Mouse (Mus musculus) intestine, embryonic 15.5 days (tissue): ENCODE results near the gene Fam53b. TPM values are rescaled to one million over a fixed set of nuclear protein-coding genes. Genes with fewer than 3 reads are reported as not detected.

Source experiments
- ATAC-seq: fragments of 200-750 bp; cut with Nextera tagmentation; 2 replicates; pipeline ENCODE4 v1.8.0; 2017; ENCODE audit warnings: moderate TSS enrichment, moderate library complexity
- H3K27ac ChIP-seq: fragments of 300-500 bp; sonication (generic); 2 replicates; pipeline ENCODE4 v1.5.1; 2015; ENCODE audit warnings: mild to moderate bottlenecking, inconsistent platforms
- H3K27me3 ChIP-seq: fragments of 300-500 bp; sonication (generic); replicated peaks from 2 replicates; pipeline ENCODE4 v1.6.1; 2015; ENCODE audit warnings: inconsistent platforms
- H3K36me3 ChIP-seq: fragments of 300-500 bp; sonication (generic); 2 replicates; pipeline ENCODE4 v1.6.1; 2015; ENCODE audit warnings: inconsistent platforms
- H3K4me1 ChIP-seq: fragments of 300-500 bp; sonication (generic); replicated peaks from 2 replicates; pipeline ENCODE4 v1.6.1; 2015; ENCODE audit warnings: inconsistent platforms
- H3K4me2 ChIP-seq: fragments of 300-500 bp; sonication (generic); replicated peaks from 2 replicates; pipeline ENCODE4 v1.6.1; 2015; ENCODE audit warnings: mild to moderate bottlenecking, inconsistent platforms
- H3K4me3 ChIP-seq: fragments of 300-500 bp; sonication (generic); replicated peaks from 2 replicates; pipeline ENCODE4 v1.5.1; 2015; ENCODE audit warnings: inconsistent platforms
- H3K9ac ChIP-seq: fragments of 300-500 bp; sonication (generic); 2 replicates; pipeline ENCODE4 v1.6.1; 2015; ENCODE audit warnings: inconsistent platforms
- H3K9me3 ChIP-seq: fragments of 300-500 bp; sonication (generic); 2 replicates; pipeline ENCODE4 v1.6.1; 2016; ENCODE audit warnings: inconsistent platforms
- WGBS: fragments of 180-500 bp; shearing (Covaris S2); methylation state at CpG from one replicate; pipeline ENCODE4 v1.1.7; 2015; 5-methylcytosine and 5-hydroxymethylcytosine counted together
- polyA plus RNA-seq: library from polyadenylated mRNA; unstranded; fragments of >200 nt; fragmentation: Nextera tagmentation; extraction: Ambion mirVana; gene quantifications from 2 replicates; pipeline ENCODE4 v1.2.1, GENCODE M21; 2015

The Fam53b gene
- polyA plus RNA-seq, 1 experiment from 2014 or later: 17.9 TPM

DNA sequence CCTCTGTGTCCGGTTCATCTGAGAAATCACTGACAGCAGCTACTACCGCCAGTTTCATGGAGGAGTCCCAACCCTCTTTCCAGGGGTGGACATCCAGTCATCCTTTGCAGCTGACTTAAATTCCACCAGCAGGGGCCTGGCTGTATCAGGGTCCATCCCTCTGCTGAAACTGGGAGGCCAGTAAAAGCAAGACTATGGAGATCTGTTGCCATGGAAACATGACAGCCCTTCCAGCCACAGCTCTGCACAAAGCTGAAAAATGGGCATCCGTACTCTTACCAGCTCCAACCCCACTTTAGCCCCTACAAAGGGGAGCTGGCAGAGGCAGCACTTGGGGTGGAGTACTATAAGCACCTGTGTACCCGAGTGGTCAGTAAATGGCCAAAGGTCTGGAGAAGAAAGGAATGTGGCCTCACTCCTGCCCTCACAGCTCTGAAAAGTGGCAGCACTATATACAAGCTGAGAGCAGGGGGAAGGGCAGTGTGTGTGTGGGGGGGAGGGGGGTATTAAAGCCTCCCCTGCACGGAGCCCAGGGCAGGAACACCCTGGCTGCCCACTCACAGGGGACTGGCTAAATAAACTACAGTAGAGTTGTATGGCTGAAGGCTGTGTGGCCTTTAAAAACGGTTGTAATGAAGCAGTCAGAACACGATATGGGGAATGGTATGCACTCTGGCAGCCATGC is 32.4 kb downstream of the Fam53b start:
- peaks cover 34% of the 10 kb centered on the region for H3K4me1 ChIP-seq
- H3K4me2 ChIP-seq: no peak overlapping the region
- no peak overlapping the region for H3K4me3 ChIP-seq
- 0 out of 2 replicates have a peak, but pooled peaks cover 3% of the 10 kb centered on the region for H3K36me3 ChIP-seq
- no peak overlapping the region for H3K9ac ChIP-seq
- H3K27me3 ChIP-seq: no peaks in the 10 kb centered on the region
- no peak for ATAC-seq
- H3K9me3 ChIP-seq: no peaks in the 10 kb centered on the region
- 34% methylated on average over 7 of the region's 7 CpGs for WGBS
- no peak overlapping the region for H3K27ac ChIP-seq

DNA sequence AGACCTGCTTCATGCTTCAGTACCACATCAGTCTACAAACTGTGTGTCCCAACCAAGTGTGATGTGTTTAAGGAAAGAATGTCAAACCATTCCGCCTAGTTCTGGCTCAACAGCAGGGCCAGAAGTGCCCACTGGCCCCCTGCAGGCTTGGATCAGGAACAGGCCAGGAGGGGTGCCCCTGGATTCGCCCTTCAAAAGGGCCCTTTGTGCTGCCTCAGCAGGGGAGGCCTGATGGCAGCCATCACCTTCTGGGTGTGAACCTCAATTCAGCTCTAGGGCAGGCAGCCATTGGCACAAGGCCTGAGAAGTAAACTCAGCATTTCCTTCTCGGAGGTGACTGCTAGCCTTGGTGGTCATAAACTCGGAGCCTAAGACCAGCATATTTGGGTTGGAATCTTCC is 33.1 kb downstream of the Fam53b start:
- no peak overlapping the region for H3K4me2 ChIP-seq
- H3K36me3 ChIP-seq: 0 out of 2 replicates have a peak, but pooled peaks cover 3% of the 10 kb centered on the region
- H3K9me3 ChIP-seq: no peaks in the 10 kb centered on the region
- 42% methylated on average over 4 of the region's 4 CpGs for WGBS
- peak overlapping the region; percentile 33; the same call in 1 of the 2 replicates for H3K27ac ChIP-seq
- H3K4me3 ChIP-seq: no peak overlapping the region
- H3K4me1 ChIP-seq: peaks cover 28% of the 10 kb centered on the region
- no peaks in the 10 kb centered on the region for H3K27me3 ChIP-seq
- peak; percentile 21; the same call in 1 of the 2 replicates for ATAC-seq
- H3K9ac ChIP-seq: no peak overlapping the region

DNA sequence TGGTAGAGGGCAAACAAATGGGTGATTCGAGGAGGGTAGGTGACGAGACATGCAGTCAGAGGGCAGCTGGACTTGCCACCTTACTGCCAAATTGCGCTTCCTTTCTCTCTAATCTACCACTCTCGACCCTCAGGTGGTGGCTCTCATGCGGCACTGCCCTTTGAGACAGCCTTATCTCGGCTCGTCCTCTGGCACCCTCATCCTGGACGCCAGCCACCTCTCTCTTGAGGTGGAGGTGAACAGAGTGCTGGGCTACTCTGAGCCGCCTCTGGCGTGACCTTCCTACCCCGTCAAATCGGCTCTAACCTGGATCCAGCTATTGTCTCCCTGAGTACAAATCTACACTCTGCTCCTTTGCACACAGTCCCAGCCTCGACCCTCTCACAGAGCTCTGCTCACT is 35.1 kb downstream of the Fam53b start:
- Histone ChIP-seq H3K9ac (no peak overlapping the region), H3K27me3 (no peaks in the 10 kb centered on the region), H3K27ac (no peak overlapping the region), H3K9me3 (no peaks in the 10 kb centered on the region), H3K4me3 (no peak overlapping the region), H3K4me2 (no peak overlapping the region), H3K4me1 (peaks cover 22% of the 10 kb centered on the region), H3K36me3 (peaks cover 7% of the 10 kb centered on the region)
- ATAC-seq: peak; percentile 32; the same call in 1 of the 2 replicates
- WGBS: 82% methylated on average over 13 of the region's 13 CpGs

DNA sequence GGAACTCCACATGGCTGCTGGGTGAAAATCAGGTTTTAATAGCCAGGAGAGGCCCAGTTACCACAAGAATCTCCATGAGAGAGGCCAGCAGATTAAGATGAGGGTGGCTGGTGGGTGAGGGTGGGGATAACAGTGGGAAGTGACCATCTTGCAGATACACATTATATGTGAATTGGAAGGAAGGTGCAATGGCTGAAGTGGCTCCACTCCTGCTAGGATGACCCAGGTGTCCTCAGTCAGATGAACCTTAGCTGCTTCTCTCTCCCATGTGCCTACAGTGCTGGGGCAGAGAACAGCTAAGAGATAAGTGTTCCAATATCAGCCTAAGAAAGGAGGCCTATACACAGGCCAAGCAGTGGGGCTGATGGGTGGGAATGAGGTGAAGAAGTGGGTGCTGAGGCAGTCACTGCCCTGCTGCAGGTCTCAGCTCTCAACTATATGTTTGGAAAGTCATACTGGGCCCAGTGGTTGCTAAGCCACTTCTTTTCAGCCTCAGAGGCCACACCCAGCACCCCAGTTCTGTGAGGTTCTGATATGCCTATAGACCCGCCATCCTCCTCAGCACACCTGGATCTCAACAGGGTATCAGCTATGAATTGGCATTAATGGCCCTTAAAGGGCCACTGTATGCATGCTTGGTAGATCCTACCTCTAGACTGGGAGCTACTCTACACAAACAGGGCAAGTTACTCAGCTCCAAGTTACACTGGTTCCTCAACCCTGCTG is 35.8 kb downstream of the Fam53b start:
- no peak overlapping the region for H3K27ac ChIP-seq
- H3K4me2 ChIP-seq: no peak overlapping the region
- peaks cover 7% of the 10 kb centered on the region for H3K36me3 ChIP-seq
- H3K9ac ChIP-seq: no peak overlapping the region
- H3K4me3 ChIP-seq: no peak overlapping the region
- no peaks in the 10 kb centered on the region for H3K27me3 ChIP-seq
- WGBS: 79% methylated on average over 1 of the region's 1 CpGs
- peaks cover 22% of the 10 kb centered on the region for H3K4me1 ChIP-seq
- no peaks in the 10 kb centered on the region for H3K9me3 ChIP-seq
- peak; percentile 41; the same call in 1 of the 2 replicates for ATAC-seq

DNA sequence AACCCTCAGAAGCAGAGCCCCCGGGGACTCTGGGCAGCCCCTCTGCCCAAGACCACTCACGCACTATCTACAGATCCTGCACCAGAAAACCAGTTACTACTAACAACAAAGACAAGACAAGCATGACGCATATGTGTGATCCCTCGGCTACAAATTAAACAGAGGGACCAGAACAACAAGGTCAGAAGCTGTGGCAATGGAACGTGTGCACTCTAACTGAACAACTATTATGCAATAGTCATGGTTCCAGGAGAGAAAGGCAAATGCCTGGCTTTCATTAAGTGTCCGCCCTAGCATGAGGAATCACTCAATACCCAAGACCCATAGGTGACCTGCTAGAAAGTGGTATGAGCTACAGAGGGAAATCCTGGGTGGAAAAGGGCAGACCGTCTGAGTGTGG is 36.6 kb downstream of the Fam53b start:
- 87% methylated on average over 7 of the region's 7 CpGs for WGBS
- no peak overlapping the region for H3K27ac ChIP-seq
- H3K9ac ChIP-seq: no peak overlapping the region
- H3K9me3 ChIP-seq: no peaks in the 10 kb centered on the region
- no peaks in the 10 kb centered on the region for H3K27me3 ChIP-seq
- no peak for ATAC-seq
- H3K36me3 ChIP-seq: peaks cover 7% of the 10 kb centered on the region
- H3K4me2 ChIP-seq: no peak overlapping the region
- peaks cover 22% of the 10 kb centered on the region for H3K4me1 ChIP-seq
- H3K4me3 ChIP-seq: no peak overlapping the region

DNA sequence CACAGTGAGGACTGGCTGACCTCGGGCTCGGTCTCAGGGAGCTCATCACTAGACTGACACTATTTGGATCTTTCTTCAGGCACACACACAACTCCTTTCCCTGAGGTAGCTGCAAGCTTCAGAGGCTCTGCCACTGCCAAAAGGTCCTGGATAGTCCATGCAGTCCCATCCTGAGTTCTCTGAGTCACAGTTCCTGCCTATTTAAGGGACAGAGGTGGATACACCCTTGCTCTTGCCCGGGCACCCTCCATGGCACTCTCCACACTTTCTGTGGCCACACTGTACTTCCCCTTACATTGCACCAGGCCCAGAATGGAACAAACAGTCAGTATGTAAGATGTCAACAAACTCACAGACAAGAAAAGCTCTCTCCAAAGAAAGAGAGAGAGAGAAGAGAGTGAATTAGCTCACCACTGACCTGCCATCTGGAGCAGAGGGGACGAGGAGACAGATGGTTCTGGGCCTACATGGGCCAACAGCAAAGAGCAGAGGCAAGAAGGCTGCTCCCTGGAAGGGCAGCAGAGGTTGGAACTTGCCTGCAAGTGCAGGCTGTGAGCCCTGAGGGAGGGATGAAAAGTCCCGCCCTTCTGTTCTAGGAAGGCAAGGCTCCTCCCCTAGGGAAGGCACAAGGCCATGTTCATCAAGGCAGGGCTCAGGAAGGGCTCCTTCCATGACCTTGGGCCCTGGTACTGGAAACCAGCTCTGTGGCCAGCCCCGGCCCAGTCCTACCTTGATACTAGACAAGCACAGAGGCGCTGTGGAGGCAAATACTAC is 37.2 kb downstream of the Fam53b start:
- Histone ChIP-seq H3K27me3 (no peaks in the 10 kb centered on the region), H3K4me2 (no peak overlapping the region), H3K9me3 (no peaks in the 10 kb centered on the region), H3K27ac (no peak overlapping the region), H3K9ac (no peak overlapping the region), H3K36me3 (peaks cover 7% of the 10 kb centered on the region), H3K4me3 (no peak overlapping the region), H3K4me1 (peaks cover 17% of the 10 kb centered on the region)
- 81% methylated on average over 7 of the region's 7 CpGs for WGBS
- ATAC-seq: peak; percentile 68

DNA sequence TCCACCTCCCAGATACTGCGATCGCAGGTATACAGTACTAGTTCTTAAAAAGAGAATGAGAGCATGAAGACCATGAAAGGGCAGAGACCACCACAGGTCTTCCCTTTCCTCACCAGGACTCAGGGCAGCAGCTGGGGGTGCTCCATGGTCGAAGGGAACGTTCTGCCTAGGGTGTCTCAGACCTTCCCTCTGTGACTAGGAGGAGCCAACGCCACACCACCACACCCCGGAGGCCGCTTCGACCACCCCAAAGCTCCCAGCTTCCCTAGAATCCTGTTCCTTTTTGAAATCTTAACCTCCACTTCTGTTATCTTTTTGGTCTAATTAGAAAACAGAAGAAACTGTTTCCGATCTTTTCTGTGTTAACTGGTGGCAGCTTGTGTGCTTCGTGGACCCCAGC is 37.8 kb downstream of the Fam53b start:
- Histone ChIP-seq H3K9me3 (no peaks in the 10 kb centered on the region), H3K36me3 (peaks cover 7% of the 10 kb centered on the region), H3K4me2 (no peak overlapping the region), H3K4me1 (peaks cover 11% of the 10 kb centered on the region), H3K4me3 (no peak overlapping the region), H3K27me3 (no peaks in the 10 kb centered on the region), H3K27ac (no peak overlapping the region), H3K9ac (no peak overlapping the region)
- WGBS: 92% methylated on average over 10 of the region's 10 CpGs
- ATAC-seq: no peak

- no peaks in the 10 kb centered on the region for H3K27me3 ChIP-seq
- WGBS: 81% methylated on average over 5 of the region's 5 CpGs
- H3K4me2 ChIP-seq: no peak overlapping the region
- no peak overlapping the region for H3K9ac ChIP-seq
- no peaks in the 10 kb centered on the region for H3K9me3 ChIP-seq
- H3K4me3 ChIP-seq: no peak overlapping the region
- ATAC-seq: no peak
- H3K4me1 ChIP-seq: peaks cover 5% of the 10 kb centered on the region
- H3K27ac ChIP-seq: no peak overlapping the region
- peaks cover 7% of the 10 kb centered on the region for H3K36me3 ChIP-seq
Observed at GRCm38 (mm10) chr7:132775333-132775732, 38.4 kb downstream of the Fam53b start.

DNA sequence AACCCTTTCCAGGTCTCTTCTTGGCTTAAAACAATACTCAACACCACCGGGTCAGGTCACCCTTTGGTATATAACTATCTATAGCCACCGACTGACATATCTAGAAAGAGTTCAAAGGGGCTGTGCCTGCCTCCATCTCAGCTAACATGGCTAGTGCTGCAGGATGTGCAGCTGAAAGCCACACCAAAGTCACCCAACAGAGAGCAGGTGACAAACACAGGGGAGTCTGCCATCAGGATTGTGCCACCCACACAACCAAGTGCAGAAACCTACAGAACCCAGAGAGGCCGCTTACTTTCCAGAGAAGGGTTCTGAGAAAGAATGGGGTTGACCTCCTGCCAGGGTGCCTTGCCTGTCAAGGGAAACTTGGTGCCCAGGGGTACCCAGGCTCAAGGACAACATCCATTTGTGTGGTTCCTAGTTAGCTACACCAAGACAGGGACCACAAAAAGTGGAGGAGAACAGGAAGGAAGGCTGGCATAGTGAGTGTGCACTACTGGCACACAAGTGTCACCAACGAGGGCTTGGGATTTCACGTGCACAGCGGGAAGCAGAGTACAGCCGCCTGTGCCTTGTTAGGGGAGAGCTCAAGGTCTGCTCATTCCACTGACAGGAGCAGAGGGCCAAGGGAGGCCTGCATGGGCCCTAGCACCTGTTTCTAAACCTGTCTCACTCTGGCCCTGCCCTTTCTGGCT is 40.5 kb downstream of the Fam53b start:
- Histone ChIP-seq H3K27ac (no peak overlapping the region), H3K36me3 (peaks cover 5% of the 10 kb centered on the region), H3K4me2 (no peak overlapping the region), H3K9ac (no peak overlapping the region), H3K4me3 (no peak overlapping the region), H3K9me3 (no peaks in the 10 kb centered on the region), H3K4me1 (0 out of 2 replicates have a peak, but pooled peaks cover 5% of the 10 kb centered on the region), H3K27me3 (no peaks in the 10 kb centered on the region)
- 90% methylated on average over 7 of the region's 7 CpGs for WGBS
- no peak for ATAC-seq

DNA sequence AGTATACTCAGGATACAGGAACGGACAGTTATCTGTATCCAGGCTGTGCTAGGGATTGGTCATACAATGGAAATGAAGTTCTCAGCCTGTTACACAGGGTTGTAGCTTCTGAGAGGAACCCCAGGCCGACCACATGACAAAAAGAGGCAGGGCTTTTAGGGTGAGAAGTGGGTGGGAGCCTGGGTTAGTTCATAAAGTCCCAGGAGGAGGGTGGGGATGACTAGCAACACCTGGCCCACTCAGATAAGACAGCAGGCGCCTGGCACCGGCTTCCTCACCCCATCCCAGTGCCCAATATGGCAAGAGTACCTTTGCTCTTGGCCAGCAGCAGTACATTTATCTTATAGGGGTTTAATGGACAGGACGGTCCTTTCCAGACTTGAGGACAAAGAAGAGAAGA is 41.2 kb downstream of the Fam53b start:
- Histone ChIP-seq H3K36me3 (peaks cover 5% of the 10 kb centered on the region), H3K27ac (no peak overlapping the region), H3K4me3 (no peak overlapping the region), H3K27me3 (no peaks in the 10 kb centered on the region), H3K9me3 (no peaks in the 10 kb centered on the region), H3K4me2 (no peak overlapping the region), H3K4me1 (0 out of 2 replicates have a peak, but pooled peaks cover 5% of the 10 kb centered on the region), H3K9ac (no peak overlapping the region)
- peak; percentile 60; the same call in 1 of the 2 replicates for ATAC-seq
- WGBS: 82% methylated on average over 5 of the region's 5 CpGs

DNA sequence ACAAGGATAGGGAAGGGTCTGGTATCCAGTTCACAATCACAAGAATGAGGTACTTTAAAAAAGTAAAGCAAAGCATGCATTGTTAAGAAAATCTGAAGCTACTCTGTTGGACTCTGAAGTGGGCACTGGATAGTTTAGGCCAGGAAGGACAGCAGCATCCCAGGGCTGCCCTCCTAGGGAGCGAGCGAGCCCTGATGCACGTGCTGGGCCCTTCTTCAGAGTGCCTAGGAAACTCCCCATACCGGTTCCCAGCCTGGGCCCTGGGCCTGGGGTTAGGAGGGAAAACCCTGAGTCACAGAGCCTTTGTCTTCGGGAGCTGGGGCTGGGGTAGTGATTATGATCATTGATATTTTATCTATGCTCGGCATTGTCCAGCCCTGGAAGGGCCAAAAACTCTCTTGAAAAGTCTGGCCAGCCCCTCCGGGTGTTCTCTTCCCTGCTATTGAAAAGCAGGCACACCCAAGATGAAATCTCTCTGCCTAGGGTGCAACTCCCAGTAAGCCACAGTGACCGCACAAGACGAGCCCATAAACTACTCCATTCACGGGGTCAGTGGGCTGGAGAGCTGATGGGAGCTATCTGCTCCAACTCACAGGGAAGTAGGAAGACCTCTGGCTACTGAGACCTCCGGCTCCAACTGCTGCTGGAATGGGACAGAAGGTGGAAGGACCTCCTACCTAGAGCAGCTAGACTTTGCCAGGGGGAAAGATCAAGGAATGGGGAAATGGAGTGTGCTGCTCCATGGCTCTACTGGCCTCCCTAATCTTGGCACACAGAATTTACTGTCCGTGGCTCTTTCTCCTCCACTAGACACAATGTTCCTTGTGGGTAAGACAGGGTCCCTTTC is 45.0 kb downstream of the Fam53b start:
- no peaks in the 10 kb centered on the region for H3K36me3 ChIP-seq
- no peak overlapping the region for H3K4me2 ChIP-seq
- WGBS: 79% methylated on average over 12 of the region's 12 CpGs
- ATAC-seq: no peak
- no peaks in the 10 kb centered on the region for H3K9me3 ChIP-seq
- H3K4me1 ChIP-seq: peaks cover 20% of the 10 kb centered on the region; the same call in 1 of the 2 replicates
- no peak overlapping the region for H3K27ac ChIP-seq
- H3K9ac ChIP-seq: no peak overlapping the region
- no peaks in the 10 kb centered on the region for H3K27me3 ChIP-seq
- no peak overlapping the region for H3K4me3 ChIP-seq
